Mouse (Mus musculus) embryonic facial prominence, embryonic 14.5 days (tissue): ENCODE measurements around the gene Syk. TPM values are rescaled to one million over a fixed set of nuclear protein-coding genes. Genes with fewer than 3 reads are reported as not detected.

Experiments
- ATAC-seq: fragments of 200-750 bp; cut with Nextera tagmentation; 2 replicates; pipeline ENCODE4 v1.8.0; 2017; ENCODE audit warnings: low read depth, moderate number of reproducible peaks, moderate TSS enrichment
- DNase-seq: peaks from one replicate; pipeline ENCODE4 v3.0.0-alpha.2; 2015; ENCODE audit warnings: low spot score
- H3K27ac ChIP-seq: fragments of 300-500 bp; sonication (generic); replicated peaks from 2 replicates; pipeline ENCODE4 v1.5.1; 2014; ENCODE audit warnings: low read depth, mild to moderate bottlenecking, low read length, moderate library complexity
- H3K27me3 ChIP-seq: fragments of 300-500 bp; sonication (generic); replicated peaks from 2 replicates; pipeline ENCODE4 v1.6.1; 2014; ENCODE audit warnings: low read length; ENCODE audit not compliant: control insufficient read depth, insufficient read depth
- H3K36me3 ChIP-seq: fragments of 300-500 bp; sonication (generic); 2 replicates; pipeline ENCODE4 v1.6.1; 2014; ENCODE audit warnings: low read length, mixed read lengths; ENCODE audit not compliant: control insufficient read depth, insufficient read depth
- H3K4me1 ChIP-seq: fragments of 300-500 bp; sonication (generic); 2 replicates; pipeline ENCODE4 v1.6.1; 2014; ENCODE audit warnings: antibody characterized with exemption, low read length; ENCODE audit not compliant: control insufficient read depth, insufficient read depth
- H3K4me2 ChIP-seq: fragments of 300-500 bp; sonication (generic); 2 replicates; pipeline ENCODE4 v1.6.1; 2014; ENCODE audit warnings: low read depth, mild to moderate bottlenecking, low read length, moderate library complexity, mixed read lengths
- H3K4me3 ChIP-seq: fragments of 300-500 bp; sonication (generic); 2 replicates; pipeline ENCODE4 v1.5.1; 2014; ENCODE audit warnings: low read depth, mild to moderate bottlenecking, low read length
- H3K9ac ChIP-seq: fragments of 300-500 bp; sonication (generic); 2 replicates; pipeline ENCODE4 v1.6.1; 2014; ENCODE audit warnings: low read depth, mild to moderate bottlenecking, low read length, moderate library complexity, mixed read lengths
- H3K9me3 ChIP-seq: fragments of 300-500 bp; sonication (generic); 2 replicates; pipeline ENCODE4 v1.6.1; 2016; ENCODE audit warnings: low read length; ENCODE audit not compliant: control insufficient read depth
- WGBS: fragments of 180-500 bp; shearing (Covaris S2); extraction: QIAGEN DNeasy Blood & Tissue Kit; methylation state at CpG from one replicate; pipeline ENCODE4 v1.1.7; 2014; 5-methylcytosine and 5-hydroxymethylcytosine counted together
- polyA plus RNA-seq: library from polyadenylated mRNA; unstranded; fragments of >200 nt; fragmentation: Nextera tagmentation; extraction: Ambion mirVana; gene quantifications from 2 replicates; pipeline ENCODE4 v1.2.1, GENCODE M21; 2014

Gene Syk
- polyA plus RNA-seq, 1 experiment from 2014 or later, result 3.2 TPM

DNA sequence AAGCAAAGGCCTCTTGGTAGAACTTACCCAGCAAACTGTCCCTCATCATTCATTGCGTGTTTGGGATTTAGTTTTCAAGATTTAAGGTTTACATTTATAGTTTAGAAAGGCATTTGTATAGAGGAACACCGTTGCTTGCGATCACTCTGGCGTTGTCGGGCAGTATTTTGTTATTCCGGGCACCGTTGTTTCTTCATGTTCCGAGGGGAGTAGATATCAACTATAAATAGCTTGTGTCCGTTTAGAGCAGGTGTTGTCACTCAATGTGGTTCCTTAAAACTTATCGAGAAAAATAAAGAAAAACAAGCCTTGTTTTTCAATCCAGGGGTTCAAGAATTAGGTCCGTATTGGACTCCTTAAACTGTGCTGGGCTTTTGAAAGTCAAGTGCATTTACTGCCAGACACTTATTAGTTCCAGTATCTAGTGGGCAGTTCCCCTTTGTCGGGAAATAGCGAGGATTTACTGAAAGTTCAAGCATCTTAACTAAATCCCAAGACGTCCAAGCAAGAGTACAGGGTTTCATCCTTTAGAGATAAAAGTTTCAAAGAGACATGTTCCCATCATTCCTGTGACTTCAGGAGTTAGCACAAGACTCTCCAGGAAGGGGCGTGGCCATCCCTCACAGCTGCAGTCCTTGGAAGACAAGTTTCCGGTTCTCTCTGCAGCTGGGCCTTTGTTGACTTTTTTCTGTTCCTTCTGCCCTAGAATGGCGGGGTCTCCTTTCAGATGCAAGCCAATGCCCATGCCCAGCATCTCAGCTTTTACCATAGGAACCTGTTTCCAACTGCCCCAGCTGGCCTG, 1.9 kb downstream of the Syk start:
- no peaks in the 10 kb centered on the region; the same call in 1 of the 2 replicates for H3K4me1 ChIP-seq
- no peak overlapping the region for H3K9ac ChIP-seq
- no peaks in the 10 kb centered on the region for H3K36me3 ChIP-seq
- no peak overlapping the region for H3K27ac ChIP-seq
- no peaks in the 10 kb centered on the region for H3K9me3 ChIP-seq
- DNase-seq (peak; percentile 26), ATAC-seq (no peak)
- H3K4me2 ChIP-seq, result no peak overlapping the region
- 65% methylated on average over 17 of the region's 17 CpGs for WGBS
- no peak overlapping the region for H3K4me3 ChIP-seq
- peaks cover 10% of the 10 kb centered on the region for H3K27me3 ChIP-seq

GRCm38 (mm10) chr13:52587761-52588160, 4.8 kb downstream of the Syk start:
- no peak overlapping the region for H3K4me2 ChIP-seq
- WGBS, result 94% methylated on average over 4 of the region's 4 CpGs
- DNase-seq (no peak), ATAC-seq (no peak)
- H3K9me3 ChIP-seq, result no peaks in the 10 kb centered on the region
- no peak overlapping the region for H3K9ac ChIP-seq
- H3K27ac ChIP-seq, result no peak overlapping the region
- H3K36me3 ChIP-seq, result no peaks in the 10 kb centered on the region
- no peak overlapping the region for H3K4me3 ChIP-seq
- peaks cover 7% of the 10 kb centered on the region for H3K27me3 ChIP-seq
- no peaks in the 10 kb centered on the region; the same call in 1 of the 2 replicates for H3K4me1 ChIP-seq

- Histone ChIP-seq H3K9ac (no peak overlapping the region), H3K36me3 (no peaks in the 10 kb centered on the region), H3K4me2 (no peak overlapping the region), H3K4me1 (no peaks in the 10 kb centered on the region), H3K9me3 (no peaks in the 10 kb centered on the region), H3K27me3 (no peaks in the 10 kb centered on the region; the same call in 1 of the 2 replicates), H3K4me3 (no peak overlapping the region), H3K27ac (no peak overlapping the region)
- DNase-seq (no peak), ATAC-seq (no peak)
- WGBS, result 81% methylated on average over 4 of the region's 4 CpGs
Observed at GRCm38 (mm10) chr13:52589043-52589442, 6.1 kb downstream of the Syk start.

DNA sequence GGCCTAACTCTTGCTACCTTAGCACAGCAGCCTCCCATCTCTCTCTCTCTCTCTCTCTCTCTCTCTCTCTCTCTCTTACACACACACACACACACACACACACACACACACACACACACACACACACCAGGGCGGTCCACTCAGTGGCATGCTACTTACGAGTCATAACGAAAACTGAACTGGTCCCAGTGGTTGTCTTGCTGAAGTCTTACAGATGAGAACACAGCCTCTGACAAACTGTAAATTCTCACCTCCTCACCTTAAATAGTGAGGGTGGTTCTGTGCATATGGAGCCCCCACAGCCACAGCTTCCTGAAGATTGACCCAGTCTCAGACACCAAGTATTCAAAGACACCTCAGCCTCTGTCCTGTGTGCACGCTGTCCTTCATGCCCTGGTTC, 8.9 kb downstream of the Syk start:
- H3K27ac ChIP-seq, result no peak overlapping the region
- ATAC-seq (no peak), DNase-seq (no peak)
- 96% methylated on average over 4 of the region's 4 CpGs for WGBS
- H3K4me2 ChIP-seq, result no peak overlapping the region
- no peaks in the 10 kb centered on the region for H3K9me3 ChIP-seq
- H3K4me1 ChIP-seq, result no peaks in the 10 kb centered on the region
- no peaks in the 10 kb centered on the region for H3K36me3 ChIP-seq
- H3K9ac ChIP-seq, result no peak overlapping the region
- no peak overlapping the region for H3K4me3 ChIP-seq
- H3K27me3 ChIP-seq, result no peaks in the 10 kb centered on the region

- WGBS, result 79% methylated on average over 5 of the region's 5 CpGs
Observed at GRCm38 (mm10) chr13:52596692-52597091, 13.7 kb downstream of the Syk start.

DNA sequence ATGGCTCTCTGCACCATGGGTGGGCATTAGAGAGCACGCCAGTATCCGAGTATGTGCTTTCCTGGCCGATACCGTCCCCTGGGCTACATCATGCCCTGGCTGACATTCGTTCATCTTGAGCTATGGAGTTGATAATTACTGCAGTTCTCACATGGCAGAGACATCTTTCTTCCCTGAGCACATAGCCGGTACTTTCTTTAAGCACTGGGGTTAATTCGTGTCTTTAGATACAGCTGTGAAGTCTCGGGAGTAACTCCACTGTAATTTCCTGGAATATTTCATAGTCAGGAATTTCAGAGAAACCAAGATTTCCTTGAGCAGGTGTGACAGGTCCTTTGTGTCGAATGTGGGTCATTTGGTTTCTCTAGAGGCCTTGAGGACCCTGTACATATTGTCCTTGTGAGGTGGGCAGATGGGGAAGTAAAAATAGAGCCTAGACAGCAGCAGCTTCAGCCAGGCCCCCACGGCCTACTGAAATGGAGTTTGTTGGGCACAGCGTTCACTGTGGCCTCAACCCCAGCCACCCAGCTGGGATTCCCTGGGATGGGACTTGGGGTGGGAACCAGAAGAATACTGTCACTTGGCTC, 14.2 kb downstream of the Syk start:
- Histone ChIP-seq H3K27me3 (no peaks in the 10 kb centered on the region), H3K9ac (no peak overlapping the region), H3K27ac (no peak overlapping the region), H3K4me3 (no peak overlapping the region), H3K4me1 (no peaks in the 10 kb centered on the region), H3K9me3 (no peaks in the 10 kb centered on the region), H3K36me3 (no peaks in the 10 kb centered on the region), H3K4me2 (no peak overlapping the region)
- WGBS, result 77% methylated on average over 11 of the region's 11 CpGs
- DNase-seq, result no peak
- no peak for ATAC-seq

More at GRCm38 (mm10) chr13:52596692-52597091, 13.7 kb downstream of the Syk start:
- Histone ChIP-seq H3K9ac (no peak overlapping the region), H3K27ac (no peak overlapping the region), H3K4me1 (no peaks in the 10 kb centered on the region), H3K4me2 (no peak overlapping the region), H3K9me3 (no peaks in the 10 kb centered on the region), H3K36me3 (no peaks in the 10 kb centered on the region), H3K27me3 (no peaks in the 10 kb centered on the region), H3K4me3 (no peak overlapping the region)
- DNase-seq (no peak), ATAC-seq (no peak)

DNA sequence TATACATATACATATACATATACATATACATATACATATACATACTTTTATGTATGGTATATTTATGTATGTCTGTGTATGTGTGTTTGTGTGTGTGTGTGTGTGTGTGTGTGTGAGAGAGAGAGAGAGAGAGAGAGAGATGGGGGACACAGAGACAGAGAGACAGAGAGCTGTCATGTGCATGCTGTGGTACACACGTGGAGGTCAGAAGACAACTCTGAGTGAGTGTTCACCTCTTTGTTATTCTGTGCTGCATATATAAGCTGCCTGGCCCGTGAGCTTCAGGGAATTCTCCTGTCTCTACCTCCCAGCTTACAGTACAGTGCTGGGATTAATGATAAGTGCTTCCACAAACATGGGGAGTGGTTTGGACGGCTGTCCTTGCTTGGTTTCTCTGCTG, 15.3 kb downstream of the Syk start:
- DNase-seq (no peak), ATAC-seq (no peak)
- Histone ChIP-seq H3K9me3 (no peaks in the 10 kb centered on the region), H3K36me3 (no peaks in the 10 kb centered on the region), H3K27me3 (no peaks in the 10 kb centered on the region), H3K9ac (no peak overlapping the region), H3K4me3 (no peak overlapping the region), H3K27ac (no peak overlapping the region), H3K4me1 (no peaks in the 10 kb centered on the region), H3K4me2 (no peak overlapping the region)
- WGBS, result 53% methylated on average over 3 of the region's 3 CpGs

DNA sequence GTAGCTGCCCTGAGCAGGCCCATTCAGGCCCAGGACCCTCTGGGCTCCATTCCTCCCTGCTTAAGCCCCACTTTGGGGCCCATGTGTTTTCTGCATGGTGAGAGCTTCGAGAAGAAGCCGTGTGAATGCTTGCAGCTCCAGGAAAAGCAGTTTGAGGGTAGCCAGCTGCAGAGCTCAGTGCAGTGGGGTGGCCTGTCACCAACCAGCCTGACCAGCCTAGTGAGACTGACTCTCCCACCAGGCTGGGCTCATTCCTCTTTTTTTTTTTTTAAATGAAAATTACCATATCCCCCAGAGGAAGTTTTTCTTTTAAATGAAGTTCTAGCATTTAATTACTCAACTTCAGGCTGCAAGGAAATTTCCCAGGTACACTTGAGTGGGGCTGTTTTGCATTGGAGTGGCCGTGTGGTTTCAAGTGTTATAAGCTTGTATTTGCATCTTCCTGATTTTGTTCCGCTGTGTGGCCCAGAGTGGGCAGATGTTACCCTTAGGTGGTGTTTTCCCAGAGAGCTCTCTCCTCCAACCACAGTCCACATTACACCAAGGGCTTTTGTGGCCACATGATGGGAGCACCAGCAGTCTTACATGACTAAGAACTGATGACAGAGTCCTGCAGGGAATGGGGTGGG, 17.2 kb downstream of the Syk start:
- Histone ChIP-seq H3K27me3 (no peaks in the 10 kb centered on the region), H3K36me3 (no peaks in the 10 kb centered on the region), H3K27ac (no peak overlapping the region), H3K4me1 (no peaks in the 10 kb centered on the region), H3K4me3 (no peak overlapping the region), H3K9me3 (no peaks in the 10 kb centered on the region), H3K4me2 (no peak overlapping the region), H3K9ac (no peak overlapping the region)
- ATAC-seq, result no peak
- DNase-seq, result no peak
- 40% methylated on average over 4 of the region's 4 CpGs for WGBS
